Mouse (Mus musculus) lung, postnatal 10 days (tissue): ENCODE data around the gene Lrrc19.
A peak's percentile ranks its signal among the peaks of the same experiment; 100 is the strongest.
"Not testable (repeated sequence)": the region's sequence is repeated elsewhere in the genome, so short reads cannot be mapped to it uniquely, and the experiment has no call there.

Experiments
- DNase-seq: peaks from one replicate; pipeline ENCODE4 v3.0.0; 2021

Lrrc19 gene

DNA sequence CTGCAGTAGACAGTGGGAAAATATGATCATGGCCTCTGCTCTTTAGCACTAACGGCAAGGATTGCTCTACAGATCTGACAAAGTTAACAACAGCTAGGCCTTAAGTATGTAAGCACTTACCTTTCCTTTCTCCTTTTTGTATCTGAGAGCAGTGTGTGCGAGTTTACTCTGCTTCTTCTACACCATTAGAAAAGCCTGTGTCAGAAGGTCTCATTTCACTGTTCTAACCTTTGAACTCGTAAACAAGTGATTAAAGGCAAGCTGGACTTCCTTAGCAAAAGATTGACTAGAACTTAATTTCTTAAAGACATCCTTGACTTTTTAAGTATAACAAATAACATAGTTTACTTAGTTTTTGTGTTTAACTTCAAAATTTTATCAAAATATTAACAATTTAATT, at the start of gene Lrrc19:
Gene Lrrc19 (minus strand): TSS at position 225 of the 400 bp plus-strand sequence.
- DNase-seq: no peak

GRCm38 (mm10) chr4:94696368-94696767, 46.4 kb upstream of the Lrrc19 start:
- DNase-seq: no peak

DNA sequence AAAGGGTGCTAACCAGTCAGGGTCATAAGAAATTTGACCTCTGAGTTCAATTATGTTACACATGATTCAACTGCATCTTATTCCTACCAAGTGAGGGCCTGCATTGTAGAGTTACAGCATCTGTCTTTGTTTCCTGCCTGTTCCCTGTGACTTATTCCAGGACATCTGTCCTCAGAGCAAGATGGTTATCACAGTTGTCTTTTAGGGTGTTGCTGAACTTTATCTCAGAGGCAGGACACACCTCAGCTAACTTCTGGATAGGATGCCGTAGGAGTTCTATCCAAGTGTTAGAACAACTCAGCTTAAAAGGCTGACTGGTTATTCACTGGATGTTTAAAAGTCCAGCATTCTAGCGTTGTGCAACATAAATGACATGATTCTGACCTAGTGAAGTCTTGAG, 42.2 kb upstream of the Lrrc19 start:
- no peak for DNase-seq

GRCm38 (mm10) chr4:94691078-94691477, 41.1 kb upstream of the Lrrc19 start:
- no peak for DNase-seq

- DNase-seq: not testable (repeated sequence)
Measured at GRCm38 (mm10) chr4:94689804-94690203, 39.9 kb upstream of the Lrrc19 start.

DNA sequence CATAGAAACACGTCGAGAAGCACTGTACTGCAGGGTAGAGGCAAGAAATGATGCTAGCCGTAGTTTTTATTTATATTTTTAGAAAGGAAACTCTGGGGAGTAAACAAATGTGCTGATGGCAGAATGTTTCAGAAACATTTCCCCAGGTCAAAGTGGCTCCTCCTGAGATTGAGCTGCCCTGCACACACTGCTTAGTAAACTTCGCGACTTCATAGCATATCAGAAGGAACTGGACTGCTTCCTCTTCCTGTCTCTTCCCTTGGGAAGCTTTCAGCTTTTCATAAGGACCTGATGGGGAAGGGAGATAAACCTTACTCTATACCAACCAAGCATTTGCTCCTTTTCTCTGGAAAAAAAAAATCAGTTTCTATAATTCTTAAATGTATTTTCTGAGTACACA, 33.4 kb upstream of the Lrrc19 start:
- DNase-seq: peak; percentile 24

- no peak for DNase-seq
Measured at GRCm38 (mm10) chr4:94682029-94682428, 32.1 kb upstream of the Lrrc19 start.

GRCm38 (mm10) chr4:94681181-94681580, 31.2 kb upstream of the Lrrc19 start:
- DNase-seq: no peak

DNA sequence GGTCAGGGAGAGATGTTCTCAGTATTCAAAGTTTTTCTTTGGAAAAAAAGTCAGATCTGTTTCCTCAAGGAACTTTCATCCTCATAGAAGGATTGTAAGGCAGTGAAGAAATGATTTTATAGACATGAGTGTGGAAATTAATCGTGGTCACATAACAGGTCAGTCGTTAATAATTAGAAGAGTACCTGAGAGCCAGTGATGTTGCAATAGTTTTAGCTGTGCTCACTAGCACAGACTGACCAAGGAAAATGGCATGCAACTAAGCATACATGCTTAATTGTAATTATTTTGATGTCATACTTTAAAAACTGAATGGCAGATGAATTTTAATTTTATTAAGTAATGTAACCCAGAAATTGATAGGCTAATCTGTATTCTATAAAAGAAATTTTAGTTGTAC, 30.7 kb upstream of the Lrrc19 start:
- DNase-seq: no peak

GRCm38 (mm10) chr4:94669718-94670117, 19.8 kb upstream of the Lrrc19 start:
- peak; percentile 65 for DNase-seq

DNA sequence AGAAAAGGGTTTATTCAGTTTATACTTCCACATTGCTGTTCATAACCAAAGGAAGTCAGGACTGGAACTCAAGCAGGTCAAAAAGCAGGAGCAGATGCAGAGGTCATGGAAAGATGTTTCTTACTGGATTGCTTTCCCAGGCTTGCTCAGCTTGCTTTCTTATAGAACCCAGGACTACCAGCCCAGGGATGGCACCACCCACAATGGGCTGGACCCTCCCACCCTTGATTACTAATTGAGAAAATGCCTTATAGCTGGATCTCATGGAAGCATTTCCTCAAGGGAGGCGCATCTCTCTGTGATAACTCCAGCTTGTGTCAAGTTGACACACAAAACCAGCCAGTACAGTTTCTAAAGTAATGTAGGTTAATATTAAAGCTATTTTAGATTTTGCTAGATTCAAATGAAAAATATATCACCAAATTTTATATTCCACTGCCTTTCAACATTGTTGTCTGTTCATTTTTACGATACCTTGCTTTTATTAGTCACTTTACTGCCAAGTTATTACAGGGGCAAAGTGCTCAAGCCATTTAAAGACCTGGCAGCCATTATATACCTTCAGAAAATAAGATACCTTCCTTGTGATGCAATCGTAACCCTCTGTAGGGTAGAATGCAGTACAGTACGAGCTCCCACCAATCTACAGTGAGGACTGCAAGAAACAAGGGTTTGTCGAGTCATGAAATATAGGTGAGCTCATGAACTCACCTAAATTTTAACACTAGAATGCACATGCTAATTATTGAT, 657 bp upstream of the Lrrc19 start:
- not testable (repeated sequence) for DNase-seq

DNA sequence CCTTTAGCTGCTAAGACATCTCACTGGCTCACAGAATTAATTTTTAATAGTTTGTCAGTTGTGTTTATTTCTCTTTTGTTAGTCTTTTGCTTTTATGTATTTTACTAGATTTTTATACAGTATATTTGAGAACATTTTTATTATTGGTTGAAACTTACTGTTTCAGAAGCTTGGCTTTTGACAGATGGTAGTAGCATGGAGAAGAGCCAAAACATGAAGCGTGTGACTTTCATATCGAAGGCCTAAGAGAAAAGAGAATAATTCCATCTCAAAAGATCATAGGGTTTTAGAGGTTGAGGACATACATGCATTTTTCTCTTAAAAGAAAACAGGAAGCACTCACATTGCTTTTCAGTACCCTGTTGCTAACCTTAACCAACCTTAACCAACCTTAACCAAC, 6.8 kb downstream of the Lrrc19 start:
- no peak for DNase-seq

- DNase-seq: no peak
Measured at GRCm38 (mm10) chr4:94620077-94620476, 29.9 kb downstream of the Lrrc19 start.

DNA sequence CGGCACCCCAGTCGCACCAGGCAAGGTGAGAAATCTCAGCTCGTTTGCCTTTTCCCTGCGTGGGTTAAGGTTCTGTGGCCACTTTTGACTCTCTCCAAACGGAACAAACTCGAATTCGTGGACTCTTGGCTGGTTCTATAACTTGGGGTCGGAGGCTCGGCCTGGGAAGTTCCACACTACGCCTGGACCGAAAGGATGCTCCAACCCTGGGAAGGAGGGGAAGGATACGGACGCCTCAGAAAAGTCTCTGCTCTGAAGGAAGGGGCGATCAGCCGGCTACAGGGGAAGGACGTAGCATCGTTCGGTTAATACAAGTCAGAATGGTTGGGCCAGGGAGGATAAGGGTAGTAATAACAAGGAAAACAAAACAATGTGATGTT, 35.3 kb downstream of the Lrrc19 start:
- no peak for DNase-seq

DNA sequence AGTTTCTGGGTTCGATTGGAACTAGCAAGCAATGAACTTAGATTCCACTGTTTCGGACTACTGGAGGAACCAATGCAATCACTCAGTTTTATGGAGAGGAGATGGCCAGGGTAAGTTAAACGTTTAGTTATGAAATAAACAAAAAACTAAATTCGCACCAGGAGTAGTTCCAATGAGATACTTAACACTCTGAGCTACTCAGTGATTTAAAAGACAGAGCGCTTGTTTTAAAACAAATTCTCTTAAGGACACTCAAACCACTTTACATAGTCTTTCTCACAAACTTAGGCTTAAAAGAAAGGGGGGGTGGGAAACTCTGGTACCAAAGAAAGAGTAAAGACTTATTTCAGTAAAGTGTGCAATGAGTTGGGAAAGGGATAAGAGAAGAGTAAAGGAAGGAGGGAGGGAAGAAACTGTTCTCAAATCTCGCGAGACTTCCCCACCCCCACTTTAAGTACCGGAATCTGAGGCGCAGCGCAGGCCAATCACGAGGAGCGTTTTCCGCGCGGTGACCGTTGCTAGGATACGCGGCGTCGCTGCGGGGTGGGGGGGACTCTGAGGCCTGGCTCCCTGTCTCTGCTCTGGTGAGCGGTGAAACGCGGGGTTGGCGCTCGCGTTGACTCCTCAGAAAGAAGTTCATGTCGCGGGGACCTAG, 35.8 kb downstream of the Lrrc19 start, which contains the start of gene Ift74:
Gene Ift74 (plus strand): TSS at position 520 of the 655 bp plus-strand sequence.
- peak; percentile 97 for DNase-seq

DNA sequence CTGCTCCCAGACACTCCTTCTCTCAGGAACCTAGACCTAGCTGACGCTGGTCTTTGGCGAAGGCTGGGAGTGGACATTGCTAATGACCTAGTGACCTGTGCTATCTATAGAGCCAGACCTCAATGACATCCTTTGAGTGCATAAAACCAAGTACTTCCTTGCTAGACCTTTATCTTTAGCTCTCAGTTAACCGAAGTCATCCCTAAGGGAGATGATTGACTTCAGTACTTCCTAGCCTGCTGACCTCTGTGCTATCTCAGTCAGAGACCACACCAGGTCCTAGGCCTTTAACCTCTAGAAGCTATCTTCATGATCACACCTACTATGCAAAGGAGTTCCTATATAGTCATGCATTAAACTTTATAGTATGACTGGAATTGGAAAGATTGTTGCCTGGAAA, 39.6 kb downstream of the Lrrc19 start:
- no peak for DNase-seq

DNA sequence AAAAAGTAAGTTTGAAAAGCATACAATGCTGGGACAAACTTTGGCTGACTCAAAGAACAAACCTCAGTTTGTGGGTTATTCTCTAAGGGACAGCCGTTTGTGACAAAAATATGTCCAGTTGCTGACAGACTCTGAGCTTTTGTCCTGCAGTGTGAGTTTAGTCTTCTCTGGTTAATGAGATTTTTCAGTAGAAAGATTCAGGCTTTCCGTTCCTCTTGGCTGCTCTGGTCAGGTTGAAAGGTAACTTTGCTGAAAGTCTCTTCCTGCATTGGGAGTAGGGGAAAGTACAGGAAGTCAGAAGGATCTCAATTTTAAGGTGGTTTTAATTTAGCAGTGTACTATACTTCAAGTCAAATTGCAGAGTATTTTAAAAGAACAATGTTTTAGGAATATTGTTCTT, 44.4 kb downstream of the Lrrc19 start:
- no peak for DNase-seq

- no peak for DNase-seq
Measured at GRCm38 (mm10) chr4:94604452-94605019, 45.4 kb downstream of the Lrrc19 start.

- peak; percentile 93 for DNase-seq
Measured at GRCm38 (mm10) chr4:94603031-94603629, 46.8 kb downstream of the Lrrc19 start, which contains the start of gene Plaa. Plaa (minus strand) TSS chr4:94603244.

DNA sequence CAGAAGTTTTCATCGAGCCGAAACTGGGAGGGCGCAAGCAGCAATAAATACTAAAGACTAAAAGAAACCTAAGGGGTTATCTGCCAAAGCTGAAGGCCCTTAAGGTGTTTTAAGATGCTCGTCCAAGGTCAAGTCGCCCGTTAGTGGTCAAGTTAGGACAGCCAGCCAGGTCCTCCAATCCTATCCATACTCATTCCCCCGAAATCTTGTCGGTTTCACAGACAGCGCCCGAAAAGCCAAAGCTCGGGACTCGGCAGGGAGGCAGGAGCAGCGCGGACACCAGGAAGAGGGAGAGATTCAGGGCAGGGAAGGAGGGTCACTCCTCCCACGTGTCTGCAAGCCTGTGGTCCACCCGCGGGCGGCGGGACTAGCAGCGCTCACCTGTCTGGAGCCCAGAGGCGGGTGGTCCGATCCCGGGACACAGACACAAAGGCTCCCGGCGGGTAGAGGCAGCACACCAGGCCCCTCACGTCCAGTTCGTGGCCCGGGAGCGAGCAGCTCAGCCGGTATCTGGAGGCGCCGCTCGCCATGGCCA, 47.4 kb downstream of the Lrrc19 start:
- peak; percentile 46 for DNase-seq

DNA sequence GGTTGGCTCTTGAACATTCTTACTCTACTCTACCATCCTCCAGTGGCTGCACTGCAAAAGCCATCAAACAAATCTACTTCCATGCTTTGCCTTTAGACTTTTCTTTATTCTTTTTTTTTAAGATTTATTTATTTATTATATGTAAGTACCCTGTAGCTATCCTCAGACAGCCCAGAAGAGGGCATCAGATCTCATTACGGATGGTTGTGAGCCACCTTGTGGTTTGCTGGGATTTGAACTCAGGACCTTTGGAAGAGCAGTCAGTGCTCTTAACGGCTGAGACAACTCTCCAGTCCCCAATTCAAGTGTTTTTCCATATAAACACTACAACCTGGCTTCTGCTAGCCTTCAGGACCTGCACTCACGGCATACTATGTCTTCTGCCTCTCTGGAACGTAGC, 48.5 kb downstream of the Lrrc19 start:
- peak; percentile 10 for DNase-seq

GRCm38 (mm10) chr4:94592709-94593108, 57.2 kb downstream of the Lrrc19 start:
- DNase-seq: no peak

- no peak for DNase-seq
Measured at GRCm38 (mm10) chr4:94591765-94592381, 58.1 kb downstream of the Lrrc19 start.
